Mouse (Mus musculus) embryonic facial prominence, embryonic 13.5 days (tissue): Measurements from ENCODE around the gene Amfr. TPM values are rescaled to one million over a fixed set of nuclear protein-coding genes. Genes with fewer than 3 reads are reported as not detected.

ENCODE experiments used
- ATAC-seq: fragments of 200-750 bp; cut with Nextera tagmentation; 2 replicates; pipeline ENCODE4 v1.8.0; 2017; ENCODE audit warnings: low read depth; ENCODE audit not compliant: insufficient number of reproducible peaks, insufficient read depth, low FRiP score, low TSS enrichment
- H3K27ac ChIP-seq: fragments of 300-500 bp; sonication (generic); 2 replicates; pipeline ENCODE4 v1.5.1; 2015; ENCODE audit warnings: moderate library complexity, mild to moderate bottlenecking, inconsistent platforms
- H3K27me3 ChIP-seq: fragments of 300-500 bp; sonication (generic); 2 replicates; pipeline ENCODE4 v1.6.1; 2015; ENCODE audit warnings: mild to moderate bottlenecking, inconsistent platforms
- H3K36me3 ChIP-seq: fragments of 300-500 bp; sonication (generic); 2 replicates; pipeline ENCODE4 v1.6.1; 2015; ENCODE audit warnings: mild to moderate bottlenecking, inconsistent platforms
- H3K4me1 ChIP-seq: fragments of 300-500 bp; sonication (generic); 2 replicates; pipeline ENCODE4 v1.6.1; 2015; ENCODE audit warnings: inconsistent platforms
- H3K4me2 ChIP-seq: fragments of 300-500 bp; sonication (generic); 2 replicates; pipeline ENCODE4 v1.6.1; 2015; ENCODE audit warnings: moderate library complexity, mild to moderate bottlenecking, inconsistent platforms
- H3K4me3 ChIP-seq: fragments of 300-500 bp; sonication (generic); 2 replicates; pipeline ENCODE4 v1.5.1; 2015; ENCODE audit warnings: mild to moderate bottlenecking, inconsistent platforms
- H3K9ac ChIP-seq: fragments of 300-500 bp; sonication (generic); 2 replicates; pipeline ENCODE4 v1.6.1; 2015; ENCODE audit warnings: mild to moderate bottlenecking, inconsistent platforms
- H3K9me3 ChIP-seq: fragments of 300-500 bp; sonication (generic); 2 replicates; pipeline ENCODE4 v1.6.1; 2016; ENCODE audit warnings: inconsistent platforms
- WGBS: fragments of 180-500 bp; shearing (Covaris S2); methylation state at CpG from one replicate; pipeline ENCODE4 v1.1.7; 2015; ENCODE audit warnings: mixed read lengths; 5-methylcytosine and 5-hydroxymethylcytosine counted together
- polyA plus RNA-seq: library from polyadenylated mRNA; unstranded; fragments of >200 nt; fragmentation: Nextera tagmentation; extraction: Ambion mirVana; gene quantifications from 2 replicates; pipeline ENCODE4 v1.2.1, GENCODE M21; 2015

Amfr gene
- polyA plus RNA-seq, 1 experiment from 2014 or later, result 40.1 TPM

DNA sequence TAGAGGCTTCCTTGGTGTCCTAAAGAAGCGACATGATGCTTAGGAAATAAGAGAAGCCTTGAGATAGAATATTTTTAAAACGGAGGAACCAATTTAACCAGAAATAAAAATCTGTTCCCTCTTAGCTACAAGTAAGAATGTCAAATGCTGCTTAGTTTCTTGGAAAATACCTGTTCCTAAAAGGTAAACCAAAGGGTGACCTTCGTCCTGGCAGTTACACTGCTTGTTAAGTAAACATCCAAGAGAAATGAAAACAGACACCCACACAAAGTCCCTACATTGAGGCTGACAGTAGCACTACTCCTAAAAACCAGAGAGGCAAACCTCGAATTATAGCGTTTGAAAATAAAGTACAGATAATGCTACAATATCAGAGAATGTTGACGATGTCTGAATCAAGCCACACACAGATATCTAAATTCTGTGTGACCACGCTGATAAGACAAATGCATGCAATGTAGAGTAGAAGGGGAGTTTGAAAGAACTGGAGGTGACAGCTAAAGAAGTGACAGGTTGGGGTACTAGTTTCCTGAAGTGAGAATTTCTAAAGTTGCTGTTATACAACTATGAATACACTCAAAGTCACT is 477 bp upstream of the Amfr start:
- peak overlapping the region; percentile 90 for H3K4me2 ChIP-seq
- H3K9me3 ChIP-seq, result no peaks in the 10 kb centered on the region
- peak overlapping the region; percentile 78 for H3K4me3 ChIP-seq
- peaks cover 24% of the 10 kb centered on the region for H3K4me1 ChIP-seq
- peak overlapping the region; percentile 92 for H3K27ac ChIP-seq
- no peak for ATAC-seq
- no peaks in the 10 kb centered on the region; the same call in 1 of the 2 replicates for H3K36me3 ChIP-seq
- no peaks in the 10 kb centered on the region for H3K27me3 ChIP-seq
- WGBS, result 38% methylated on average over 7 of the region's 7 CpGs
- peak overlapping the region; percentile 93 for H3K9ac ChIP-seq

DNA sequence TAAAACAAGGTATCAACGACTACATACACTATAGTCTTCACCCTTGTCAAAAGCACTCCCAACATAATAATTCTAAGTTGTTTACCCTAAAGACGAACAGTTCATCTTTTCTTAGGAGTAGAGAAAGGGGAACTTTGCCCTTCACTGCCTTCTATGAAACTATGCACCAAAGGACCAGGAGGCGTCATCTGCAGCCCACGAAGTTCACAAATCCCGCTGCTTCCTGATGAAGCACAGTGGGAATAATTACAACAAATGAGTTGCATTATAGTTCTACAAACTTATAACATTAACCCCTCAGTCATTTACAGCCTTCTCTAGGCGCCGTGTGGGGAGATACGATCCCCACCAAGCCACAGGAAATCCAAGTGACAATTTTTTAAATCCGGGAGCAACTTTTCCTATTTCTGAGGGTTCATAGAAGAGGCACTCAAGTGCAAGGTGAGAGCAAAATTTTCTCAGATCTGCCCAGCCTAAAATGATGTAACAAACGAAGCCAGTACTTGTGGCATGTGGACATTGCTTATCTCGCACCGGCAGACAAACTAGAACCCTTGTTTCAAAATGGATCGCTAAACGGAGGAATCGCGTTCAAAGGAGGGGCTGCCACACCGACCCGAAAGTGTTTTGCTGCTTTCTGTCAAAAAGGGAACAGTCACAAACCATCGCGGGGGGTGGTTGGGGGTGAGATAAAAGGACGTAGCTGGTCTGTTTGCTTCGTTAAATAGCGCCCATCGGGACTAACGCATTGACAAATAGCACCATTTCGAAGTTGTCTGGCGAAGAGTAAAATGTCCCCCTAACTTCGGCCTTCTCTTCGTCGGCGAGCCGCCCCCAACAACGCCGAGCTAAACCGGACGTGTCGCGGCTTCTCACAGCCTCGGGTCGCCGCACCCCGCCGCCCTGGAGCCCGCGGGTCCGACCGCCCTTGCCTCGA is 1.3 kb downstream of the Amfr start:
- Histone ChIP-seq H3K4me3 (peak overlapping the region; percentile 78), H3K36me3 (0 out of 2 replicates have a peak, but pooled peaks cover 3% of the 10 kb centered on the region), H3K27me3 (no peaks in the 10 kb centered on the region), H3K9me3 (no peaks in the 10 kb centered on the region), H3K4me2 (peak overlapping the region; percentile 90), H3K9ac (peak overlapping the region; percentile 93), H3K4me1 (peaks cover 24% of the 10 kb centered on the region), H3K27ac (peak overlapping the region; percentile 92)
- 4% methylated on average over 48 of the region's 48 CpGs for WGBS
- no peak for ATAC-seq

- Histone ChIP-seq H3K36me3 (0 out of 2 replicates have a peak, but pooled peaks cover 5% of the 10 kb centered on the region), H3K27me3 (no peaks in the 10 kb centered on the region), H3K9ac (no peak overlapping the region), H3K4me3 (no peak overlapping the region), H3K4me2 (peak overlapping the region; percentile 90), H3K9me3 (no peaks in the 10 kb centered on the region), H3K27ac (no peak overlapping the region), H3K4me1 (peaks cover 24% of the 10 kb centered on the region)
- 66% methylated on average over 2 of the region's 2 CpGs for WGBS
- no peak for ATAC-seq
Measured at GRCm38 (mm10) chr8:94010101-94010705, 2.4 kb downstream of the Amfr start.

GRCm38 (mm10) chr8:94009243-94009845 is 3.3 kb downstream of the Amfr start:
- no peak overlapping the region for H3K9ac ChIP-seq
- H3K4me1 ChIP-seq, result peaks cover 24% of the 10 kb centered on the region
- no peak overlapping the region for H3K4me3 ChIP-seq
- no peak overlapping the region for H3K27ac ChIP-seq
- H3K27me3 ChIP-seq, result no peaks in the 10 kb centered on the region
- peaks cover 12% of the 10 kb centered on the region for H3K36me3 ChIP-seq
- ATAC-seq, result no peak
- no peaks in the 10 kb centered on the region for H3K9me3 ChIP-seq
- WGBS, result 56% methylated on average over 15 of the region's 15 CpGs
- H3K4me2 ChIP-seq, result no peak overlapping the region

GRCm38 (mm10) chr8:94004139-94004538 is 8.5 kb downstream of the Amfr start:
- peaks cover 52% of the 10 kb centered on the region for H3K36me3 ChIP-seq

GRCm38 (mm10) chr8:93998961-93999360 is 13.7 kb downstream of the Amfr start:
- H3K27me3 ChIP-seq, result no peaks in the 10 kb centered on the region
- H3K9me3 ChIP-seq, result no peaks in the 10 kb centered on the region
- no peak overlapping the region for H3K4me3 ChIP-seq
- H3K36me3 ChIP-seq, result peaks cover 64% of the 10 kb centered on the region
- no peaks in the 10 kb centered on the region for H3K4me1 ChIP-seq
- no peak overlapping the region for H3K9ac ChIP-seq
- H3K27ac ChIP-seq, result no peak overlapping the region
- no peak overlapping the region for H3K4me2 ChIP-seq
- no peak for ATAC-seq
- 89% methylated on average over 2 of the region's 2 CpGs for WGBS

More at GRCm38 (mm10) chr8:94004139-94004538, 8.5 kb downstream of the Amfr start:
- no peak overlapping the region for H3K9ac ChIP-seq
- H3K4me3 ChIP-seq, result no peak overlapping the region
- no peak for ATAC-seq
- no peak overlapping the region for H3K27ac ChIP-seq
- H3K27me3 ChIP-seq, result no peaks in the 10 kb centered on the region
- no peak overlapping the region for H3K4me2 ChIP-seq
- H3K9me3 ChIP-seq, result no peaks in the 10 kb centered on the region
- H3K4me1 ChIP-seq, result peaks cover 4% of the 10 kb centered on the region; the same call in 1 of the 2 replicates
- 87% methylated on average over 9 of the region's 9 CpGs for WGBS

DNA sequence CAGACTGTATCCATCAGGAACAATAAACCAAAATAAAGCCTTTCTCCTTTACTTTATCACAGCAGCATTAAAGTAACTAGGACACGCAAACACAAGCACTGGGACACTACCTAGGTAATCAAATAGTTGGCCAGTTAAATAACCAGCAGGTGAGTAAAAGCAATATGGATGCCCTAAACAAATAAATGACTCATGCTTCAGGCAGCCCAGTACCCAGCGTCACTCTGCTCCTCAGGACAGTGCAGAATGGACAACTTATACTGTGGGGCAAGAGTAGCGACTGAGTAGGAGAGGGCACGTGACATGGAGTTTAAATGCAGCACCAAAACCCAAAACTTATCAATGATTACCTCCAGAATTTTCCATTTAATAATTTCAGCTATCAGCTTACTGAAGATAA is 22.9 kb downstream of the Amfr start:
- Histone ChIP-seq H3K9ac (no peak overlapping the region), H3K27ac (no peak overlapping the region), H3K4me3 (no peak overlapping the region), H3K4me1 (no peaks in the 10 kb centered on the region), H3K9me3 (0 out of 2 replicates have a peak, but pooled peaks cover 5% of the 10 kb centered on the region), H3K4me2 (no peak overlapping the region), H3K36me3 (peaks cover 59% of the 10 kb centered on the region), H3K27me3 (no peaks in the 10 kb centered on the region)
- WGBS, result 95% methylated on average over 4 of the region's 4 CpGs
- no peak for ATAC-seq

DNA sequence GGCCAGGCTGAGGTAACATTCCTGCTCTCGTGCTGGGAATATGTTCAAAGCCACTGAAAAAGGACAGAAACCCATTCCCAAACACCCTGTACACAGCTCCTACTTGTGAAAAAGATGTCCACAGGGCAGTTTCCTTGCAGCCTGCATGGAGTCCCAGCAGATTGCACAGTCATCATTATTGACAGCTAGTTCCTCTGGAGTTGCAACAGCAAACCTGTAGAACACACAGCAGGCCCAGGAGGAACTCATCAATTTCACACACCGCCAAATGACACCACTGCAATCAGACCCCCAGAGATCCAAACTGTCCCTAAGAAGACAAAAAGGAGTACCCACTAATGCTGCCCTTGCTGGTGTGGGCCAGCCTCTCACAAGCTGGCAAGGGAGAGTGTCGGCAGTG is 27.9 kb downstream of the Amfr start:
- Histone ChIP-seq H3K9ac (no peak overlapping the region), H3K9me3 (no peaks in the 10 kb centered on the region), H3K27me3 (no peaks in the 10 kb centered on the region), H3K27ac (no peak overlapping the region), H3K4me3 (no peak overlapping the region), H3K4me2 (no peak overlapping the region), H3K36me3 (peaks cover 85% of the 10 kb centered on the region), H3K4me1 (no peaks in the 10 kb centered on the region)
- WGBS, result 94% methylated on average over 3 of the region's 3 CpGs
- no peak for ATAC-seq

DNA sequence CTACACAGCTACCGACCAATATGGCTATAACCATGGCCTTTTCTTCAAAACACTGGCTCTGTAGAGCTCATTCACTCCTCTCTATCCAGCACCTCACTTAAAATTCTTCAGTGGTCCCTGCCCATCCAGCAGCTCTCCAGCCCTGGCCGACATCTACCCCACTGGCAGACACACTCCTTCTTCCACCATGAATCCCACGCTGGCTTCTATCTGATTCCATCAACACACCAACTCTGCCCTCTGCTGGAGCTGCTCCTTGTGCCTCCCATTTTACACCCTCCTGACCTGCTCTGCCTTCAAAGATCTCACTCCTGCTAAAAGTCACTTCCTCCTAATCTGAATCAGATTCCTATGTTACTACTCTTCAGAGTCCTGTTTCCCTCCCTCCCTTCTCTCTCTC is 28.8 kb downstream of the Amfr start:
- no peak for ATAC-seq
- H3K36me3 ChIP-seq, result peaks cover 88% of the 10 kb centered on the region
- 74% methylated on average over 3 of the region's 3 CpGs for WGBS

GRCm38 (mm10) chr8:93981679-93982215 is 30.9 kb downstream of the Amfr start:
- no peak for ATAC-seq
- Histone ChIP-seq H3K4me3 (no peak overlapping the region), H3K9me3 (no peaks in the 10 kb centered on the region), H3K27ac (no peak overlapping the region), H3K4me2 (no peak overlapping the region), H3K9ac (no peak overlapping the region), H3K27me3 (no peaks in the 10 kb centered on the region), H3K4me1 (no peaks in the 10 kb centered on the region), H3K36me3 (peaks cover 92% of the 10 kb centered on the region)
- 95% methylated on average over 5 of the region's 5 CpGs for WGBS

More for the DNA sequence above, 28.8 kb downstream of the Amfr start:
- no peaks in the 10 kb centered on the region for H3K27me3 ChIP-seq
- no peaks in the 10 kb centered on the region for H3K4me1 ChIP-seq
- H3K27ac ChIP-seq, result no peak overlapping the region
- H3K9me3 ChIP-seq, result no peaks in the 10 kb centered on the region
- H3K4me3 ChIP-seq, result no peak overlapping the region
- no peak overlapping the region for H3K4me2 ChIP-seq
- H3K9ac ChIP-seq, result no peak overlapping the region

DNA sequence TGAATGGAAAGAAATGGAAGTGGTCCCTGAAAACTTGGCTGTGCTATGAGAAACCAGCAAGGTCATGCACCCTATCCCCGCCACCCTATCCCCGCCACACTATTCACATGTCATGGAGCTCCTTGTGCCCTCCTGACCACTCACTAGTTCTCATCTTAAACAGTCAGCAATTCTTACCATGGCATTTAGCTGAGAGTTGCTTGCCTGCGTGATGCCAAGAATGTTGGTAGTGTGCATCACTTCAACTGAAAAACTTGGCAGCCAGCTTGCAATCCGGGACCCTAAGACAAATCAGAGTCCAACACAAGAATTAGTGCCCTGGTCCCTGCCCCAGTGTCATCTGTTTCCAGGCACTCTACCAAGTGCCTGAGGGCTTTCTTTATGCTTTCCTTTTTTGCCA is 32.5 kb downstream of the Amfr start:
- Histone ChIP-seq H3K4me1 (no peaks in the 10 kb centered on the region), H3K9ac (no peak overlapping the region), H3K36me3 (peaks cover 94% of the 10 kb centered on the region), H3K4me2 (no peak overlapping the region), H3K27ac (no peak overlapping the region), H3K27me3 (no peaks in the 10 kb centered on the region), H3K4me3 (no peak overlapping the region), H3K9me3 (no peaks in the 10 kb centered on the region)
- 89% methylated on average over 4 of the region's 4 CpGs for WGBS
- no peak for ATAC-seq
